Mouse (Mus musculus): ENCODE measurements at regions not wholly inside any gene's neighbourhood (a gene's known extent, or its start where the extent isn't known, plus 50 kb on each side); places are given as distances from the start of the nearest gene placed in this dataset.

DNA sequence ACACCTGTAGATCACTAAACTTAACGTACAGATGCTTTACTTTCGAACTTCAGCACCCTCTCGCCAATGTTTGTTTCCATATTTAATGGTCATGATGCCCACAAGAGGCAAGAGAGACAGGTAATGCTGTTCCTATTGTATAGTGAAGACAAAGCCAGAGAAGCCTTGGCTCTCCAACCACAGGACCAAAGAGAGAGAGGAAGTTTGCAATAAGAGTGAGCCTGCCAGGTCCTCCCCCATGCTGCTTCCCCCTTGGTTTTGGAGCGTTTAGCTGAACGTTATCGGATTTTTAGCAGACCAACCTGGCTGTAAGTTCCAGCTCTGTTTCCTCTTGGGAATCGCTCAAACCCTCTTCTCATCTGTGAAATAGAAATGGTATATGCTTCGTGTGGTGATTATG is 150.1 kb upstream of the Bmper start:
- TF ChIP-seq CTCF (IDR thresholded peaks at IDR 0.05; ENCODE audit: low read depth): no peak
- no peak for TF ChIP-seq EP300 (IDR thresholded peaks at IDR 0.05; ENCODE audit: low read depth)
